Mouse (Mus musculus) spleen, embryonic (tissue): ENCODE data around the gene Fam19a5.

Experiments
- CTCF ChIA-PET: fragments of 350-600 bp; sonication (Branson Sonifier 250); formaldehyde crosslinking; loops from one replicate; lab custom pipeline; 2022; lab: Charles Lee

The Fam19a5 gene

DNA sequence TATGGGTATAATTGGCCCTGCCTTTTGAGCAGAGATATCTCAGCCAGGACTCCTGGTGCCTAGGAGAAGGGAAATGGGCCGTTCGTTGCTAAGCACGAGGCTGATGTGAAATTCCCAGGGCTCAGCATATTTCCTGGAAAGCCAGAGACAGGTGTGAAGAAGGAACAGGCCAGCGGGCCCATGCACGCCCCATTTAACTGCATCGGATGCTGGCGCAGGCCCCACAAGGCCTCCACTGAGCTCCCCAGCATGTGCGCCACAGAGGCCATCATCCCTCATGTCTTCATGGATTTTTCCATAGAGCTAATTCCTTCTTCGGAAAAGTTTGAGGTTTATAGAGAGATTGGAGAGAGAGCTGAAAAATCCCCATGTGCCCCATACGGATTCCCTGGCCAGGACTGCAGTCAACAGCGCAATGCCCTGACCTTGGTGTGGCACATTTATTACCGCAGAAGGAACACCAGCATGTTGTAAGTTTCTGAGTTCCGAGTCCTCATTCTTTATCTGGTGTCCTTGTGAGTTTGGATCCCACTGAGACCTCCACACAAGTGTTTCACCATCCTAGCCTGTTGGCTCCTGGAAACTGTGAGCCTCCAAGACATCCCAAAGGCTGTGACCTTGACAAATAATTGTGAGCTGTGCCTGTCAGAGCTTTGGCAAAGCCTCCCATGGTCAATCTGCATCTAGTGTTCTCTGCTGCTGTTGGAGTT, 122.1 kb downstream of the Fam19a5 start:
- CTCF ChIA-PET, result no interaction called here

DNA sequence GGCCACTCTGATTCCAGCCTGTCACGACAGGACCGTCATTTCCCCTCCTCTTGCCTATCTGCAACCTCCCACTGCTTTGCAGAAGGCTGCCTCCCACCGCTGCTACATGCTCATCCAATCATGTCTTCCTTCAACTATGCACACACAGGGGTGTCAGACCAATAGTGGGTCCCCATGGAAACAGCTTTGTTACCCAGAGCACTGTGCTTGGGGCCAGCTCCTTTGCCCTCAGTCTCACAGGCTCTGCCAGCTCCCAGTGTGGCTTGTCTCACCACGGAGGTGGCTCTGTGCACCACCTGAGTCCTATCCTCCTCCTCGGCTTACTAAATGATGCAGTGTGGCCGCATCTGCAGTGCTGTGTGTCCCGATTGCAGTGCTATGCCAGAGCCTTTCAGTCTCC, 123.3 kb downstream of the Fam19a5 start:
- CTCF ChIA-PET, result no interaction called here

DNA sequence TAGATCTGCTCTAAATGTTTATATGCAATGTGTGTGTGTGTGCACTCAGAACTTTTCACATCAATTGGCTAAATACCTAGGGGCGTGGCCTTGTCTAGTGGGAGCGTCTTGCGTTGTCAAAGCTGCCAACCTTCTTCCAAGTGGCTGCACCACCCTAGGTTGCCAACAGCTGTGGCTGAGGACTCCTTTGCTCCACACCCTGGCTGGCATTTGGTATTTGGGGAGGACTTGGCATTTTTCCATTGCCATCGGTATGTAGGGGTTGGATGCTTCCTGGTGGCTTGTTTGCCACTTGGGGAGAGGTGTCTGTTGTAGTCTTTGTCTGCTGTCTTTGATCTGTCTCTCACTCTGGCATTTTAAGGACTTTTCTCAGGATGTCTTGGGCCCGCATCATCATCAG, 124.0 kb downstream of the Fam19a5 start:
- CTCF ChIA-PET, result no interaction called here

DNA sequence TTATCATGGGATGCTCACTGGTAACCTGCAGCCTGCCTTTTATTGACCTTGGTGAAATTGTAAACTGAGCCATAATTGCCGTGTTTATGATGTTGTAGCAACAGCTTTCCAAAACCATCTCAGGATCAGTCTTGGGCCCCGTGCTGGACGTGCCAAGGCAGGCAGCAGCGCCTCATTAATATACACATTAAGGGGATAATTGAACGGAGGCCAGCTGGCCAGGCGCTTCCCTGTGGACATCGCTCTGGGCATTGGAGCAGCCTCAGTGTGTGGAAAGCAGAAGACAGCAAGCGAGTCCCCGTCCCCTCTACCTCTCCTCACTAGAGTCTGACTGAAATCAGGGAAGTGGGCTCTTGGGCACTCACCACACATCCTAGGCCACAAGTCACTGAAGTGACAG, 127.8 kb downstream of the Fam19a5 start:
- CTCF ChIA-PET, result no interaction called here

DNA sequence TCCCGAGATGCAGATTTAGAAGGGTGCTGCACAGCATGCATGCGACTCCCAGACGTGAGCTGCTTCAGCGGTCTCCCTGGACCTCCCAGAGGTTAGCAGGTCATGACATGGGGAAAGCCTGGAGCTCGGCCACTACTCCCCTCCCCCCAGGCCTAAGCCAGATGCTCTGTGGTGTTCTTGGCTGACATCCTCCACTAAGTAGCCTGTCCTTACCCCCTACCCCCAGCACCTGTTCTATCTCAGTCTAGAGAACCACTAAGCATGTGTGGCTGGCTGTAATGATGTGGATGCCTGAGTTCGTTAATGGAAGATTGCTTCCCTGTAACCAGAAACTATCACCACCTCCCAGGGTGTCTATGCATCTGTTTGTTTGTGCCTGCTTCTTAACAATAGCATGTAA, 134.6 kb downstream of the Fam19a5 start:
- CTCF ChIA-PET, result no interaction called here

DNA sequence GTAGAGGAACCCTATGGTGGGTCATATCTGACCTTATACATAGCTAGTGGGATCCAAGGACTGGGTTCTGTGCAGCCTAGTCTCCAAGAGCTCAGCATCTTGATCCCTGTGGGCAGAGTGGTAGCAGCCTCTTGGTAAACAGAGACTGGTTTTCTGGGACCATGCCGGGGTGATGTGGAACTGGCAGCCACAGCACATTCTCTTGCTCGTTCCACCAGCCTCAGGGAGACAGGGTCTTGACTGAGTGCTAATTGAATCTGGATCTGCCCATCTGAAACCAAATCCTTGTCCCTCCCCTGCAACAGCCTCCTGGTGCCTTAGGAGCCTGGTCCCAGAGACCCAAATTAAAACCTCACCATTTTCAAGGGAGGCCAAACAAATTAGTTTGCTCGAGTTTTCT, 138.3 kb downstream of the Fam19a5 start:
- CTCF ChIA-PET, result no interaction called here

DNA sequence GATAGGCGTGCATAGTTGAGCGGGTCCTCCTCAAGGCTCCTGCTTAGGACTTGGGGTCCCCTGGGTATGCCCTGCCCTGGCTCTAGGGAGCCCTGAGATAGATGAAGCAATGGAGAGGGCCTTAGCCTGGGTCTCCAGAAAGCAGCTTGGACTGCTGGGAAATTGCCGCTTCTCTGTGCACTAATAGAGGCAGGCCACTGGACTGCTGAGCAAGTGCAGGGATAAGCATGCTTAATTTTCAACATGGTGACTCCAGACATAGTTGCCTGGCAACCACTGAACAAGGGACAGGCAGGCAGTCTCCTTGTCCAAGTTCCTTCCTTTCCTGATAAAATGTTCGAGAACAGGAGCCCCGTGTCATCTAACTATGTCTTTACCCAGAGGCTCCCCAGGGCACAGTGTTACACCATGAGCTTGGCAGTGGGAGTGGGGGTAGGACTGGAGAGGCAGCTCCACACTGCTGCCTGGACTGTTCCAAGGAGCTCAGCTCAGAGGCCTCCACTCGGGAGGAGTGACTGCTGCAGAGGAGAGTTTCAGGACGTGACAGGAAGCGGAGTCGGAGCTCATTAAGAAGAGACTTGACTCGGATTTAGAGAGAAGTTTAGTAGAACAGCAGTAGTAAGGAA, 142.4 kb downstream of the Fam19a5 start:
- CTCF ChIA-PET, result no interaction called here

DNA sequence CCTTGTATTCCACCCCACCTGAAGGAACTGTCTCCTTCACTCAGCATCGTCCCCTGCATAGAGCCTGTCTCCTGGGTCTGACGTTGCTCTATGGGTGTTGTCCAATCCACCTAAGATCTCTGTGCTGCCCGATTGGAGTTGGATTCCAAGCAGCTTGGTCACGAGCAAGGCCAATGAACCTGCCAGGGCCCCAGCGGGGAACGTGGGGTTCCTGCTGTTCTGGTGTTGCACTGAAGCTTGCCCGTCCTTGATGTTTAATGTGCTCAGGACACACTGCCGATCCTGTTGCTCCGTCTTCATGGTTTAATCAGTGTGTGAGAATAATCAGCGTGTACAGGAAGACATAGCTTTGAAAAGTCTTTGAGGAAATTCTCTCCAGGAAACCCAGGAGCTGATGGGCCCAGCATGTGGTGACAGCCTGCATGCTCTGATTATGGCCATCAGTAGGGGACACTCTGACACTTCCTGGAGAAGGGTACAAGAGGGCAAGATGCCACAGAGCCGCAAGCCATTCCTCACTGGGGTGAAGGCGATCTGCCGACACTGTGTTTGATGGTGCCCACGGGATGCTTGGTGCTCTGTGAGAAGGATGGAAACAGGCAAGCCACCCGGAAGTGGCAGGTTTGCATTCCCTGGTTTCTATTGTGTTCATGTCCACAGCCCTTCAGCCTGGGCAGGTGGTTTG, 147.3 kb downstream of the Fam19a5 start:
- CTCF ChIA-PET, result no interaction called here

DNA sequence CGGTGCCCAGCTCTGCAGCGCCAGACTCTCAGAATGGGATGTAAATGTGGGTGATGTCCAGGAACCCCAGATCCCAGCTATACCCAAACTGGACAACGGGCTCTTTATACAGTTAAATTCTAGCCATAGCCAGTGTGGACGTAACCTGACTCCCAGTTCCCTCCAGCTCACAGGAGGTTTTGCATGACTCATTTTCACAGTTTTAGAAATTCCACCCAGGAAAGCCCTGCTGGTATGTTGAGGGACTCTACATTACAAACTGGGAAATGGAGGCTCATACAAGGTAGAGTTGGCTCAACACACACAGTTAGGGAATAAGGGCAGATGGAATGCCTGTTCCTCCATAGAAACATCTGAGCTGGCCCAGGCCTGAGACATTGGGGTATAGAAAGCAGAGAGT, 147.9 kb downstream of the Fam19a5 start:
- CTCF ChIA-PET, result no interaction called here

DNA sequence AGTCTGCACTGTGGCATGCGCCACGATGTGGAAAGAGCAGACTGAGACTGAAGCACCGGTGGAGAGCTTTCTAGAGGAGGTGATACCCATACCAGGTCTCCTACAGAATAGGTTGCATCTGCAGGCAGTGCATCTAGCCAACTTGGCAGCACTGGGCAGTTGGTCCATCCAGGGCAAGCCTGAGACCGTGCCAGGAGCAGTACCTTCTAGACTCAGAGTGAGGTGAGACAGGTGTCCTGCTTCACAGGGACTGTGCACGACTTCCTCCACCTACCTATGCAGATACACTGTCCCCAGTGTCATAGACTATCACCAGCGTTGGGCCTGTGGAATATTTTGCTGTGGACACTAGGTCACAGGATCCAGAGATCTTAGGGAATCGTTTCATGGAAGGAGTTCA, 148.3 kb downstream of the Fam19a5 start:
- CTCF ChIA-PET, result no interaction called here

DNA sequence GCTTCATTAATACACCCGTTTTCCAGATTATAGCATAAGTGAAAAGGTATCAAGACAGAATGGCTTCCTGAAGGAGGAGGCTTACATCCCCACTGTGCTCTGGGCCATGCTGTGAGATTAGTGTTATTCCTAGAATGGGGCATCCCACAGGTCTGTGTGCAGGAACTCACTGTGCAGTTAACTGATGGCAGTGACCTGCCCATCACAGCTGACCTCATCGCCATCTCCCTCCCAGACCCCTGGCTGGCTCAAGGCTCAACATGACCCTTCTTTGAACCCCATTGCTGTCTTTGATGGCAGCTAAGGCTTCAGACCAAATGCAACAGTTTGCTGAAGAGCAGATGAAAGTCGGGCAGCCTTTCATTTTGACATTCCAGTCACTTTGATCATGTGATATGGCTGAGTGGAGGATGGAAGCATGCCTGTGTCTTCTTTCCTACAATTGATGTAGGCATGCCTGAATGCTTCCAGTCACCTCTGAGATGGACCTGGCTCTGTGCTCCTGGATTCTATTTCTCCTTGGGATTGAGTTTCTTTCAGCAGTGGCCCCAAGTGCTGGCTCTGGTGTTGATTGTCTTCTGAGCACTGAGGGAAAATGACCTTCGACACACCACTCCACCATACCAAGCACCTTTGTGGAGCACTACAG, 148.9 kb downstream of the Fam19a5 start:
- CTCF ChIA-PET, result no interaction called here

DNA sequence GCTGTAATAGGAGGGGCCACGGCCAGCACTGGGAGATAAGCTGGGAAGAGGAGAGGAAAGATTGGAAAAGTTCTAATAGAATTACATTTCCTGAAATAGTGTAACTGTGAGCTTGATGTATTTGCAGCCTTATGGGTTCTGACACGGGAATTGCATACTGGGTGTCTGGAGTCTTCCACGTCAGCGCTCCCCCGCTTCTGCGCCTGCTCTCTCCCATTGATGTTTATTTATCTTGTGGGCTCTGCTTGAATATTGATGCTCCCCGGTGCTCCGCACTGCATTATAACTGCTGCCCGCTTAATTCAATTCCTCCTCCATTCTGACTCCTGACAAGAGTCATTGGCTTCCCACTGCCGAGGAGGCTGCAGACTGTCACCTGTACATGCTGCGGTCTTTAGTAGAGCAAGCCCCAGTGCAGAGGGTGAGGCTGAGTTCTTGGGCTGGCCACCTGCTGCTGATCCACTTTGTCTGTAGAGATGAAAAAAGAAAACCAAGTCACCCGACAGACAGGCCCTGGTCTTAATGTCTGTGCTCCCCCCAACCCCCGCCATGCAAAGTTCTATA, 153.4 kb downstream of the Fam19a5 start:
- CTCF ChIA-PET, result no interaction called here

DNA sequence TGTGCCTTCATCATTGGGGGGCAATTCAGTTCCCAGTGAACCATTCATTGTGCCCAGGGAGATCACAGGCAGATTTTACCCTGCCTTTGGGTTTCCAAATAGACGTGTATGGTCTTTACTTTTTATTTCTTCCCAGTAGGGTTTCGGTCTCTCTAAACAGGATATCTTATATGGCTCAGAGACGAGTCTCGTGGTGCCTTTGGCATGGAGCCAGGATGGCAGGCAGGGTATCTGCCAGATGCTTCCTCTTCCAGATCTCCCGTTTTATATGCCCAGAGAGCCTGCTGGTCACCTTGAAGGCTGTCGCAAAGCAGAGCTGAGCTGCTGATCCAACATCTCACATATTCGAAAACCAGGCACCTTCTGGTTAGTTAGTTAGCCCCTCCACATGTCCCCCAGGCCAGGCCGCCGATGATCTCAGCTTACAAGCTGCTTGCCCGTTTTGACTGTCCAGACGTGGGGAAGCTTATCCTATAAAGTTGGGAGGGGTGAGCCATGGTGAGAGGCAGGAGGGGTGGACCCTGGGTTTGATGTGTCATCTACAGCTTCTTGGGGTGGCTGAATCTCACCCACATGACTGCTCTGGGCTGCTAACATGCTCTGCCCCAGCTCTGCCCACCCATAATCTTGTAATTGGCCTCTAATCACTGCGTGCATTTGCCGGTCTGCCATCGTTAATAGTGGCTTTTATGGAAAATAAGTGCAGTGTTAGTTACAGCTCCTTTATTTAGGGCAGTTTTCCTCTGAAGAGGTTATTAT, 154.6 kb downstream of the Fam19a5 start:
- CTCF ChIA-PET, result no interaction called here

DNA sequence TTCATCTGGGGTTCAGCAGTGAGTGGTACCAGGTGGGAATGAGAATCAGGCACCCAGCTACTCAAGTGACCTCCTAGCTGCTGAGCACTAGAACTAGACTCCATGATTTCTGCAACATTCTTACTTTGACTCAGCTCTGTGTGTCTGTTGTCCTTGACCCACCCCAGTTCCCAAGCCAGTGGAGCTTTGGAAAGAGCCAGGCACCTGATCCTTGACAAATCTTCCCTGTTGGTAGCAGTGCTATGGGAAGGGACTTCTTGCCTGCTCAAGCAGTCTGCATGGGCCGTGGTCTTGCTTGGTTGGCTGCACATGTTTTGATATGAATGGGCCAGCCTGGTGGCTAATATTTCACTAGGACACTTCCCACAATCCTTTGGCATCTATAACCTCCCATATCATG, 158.7 kb downstream of the Fam19a5 start:
- CTCF ChIA-PET, result no interaction called here

DNA sequence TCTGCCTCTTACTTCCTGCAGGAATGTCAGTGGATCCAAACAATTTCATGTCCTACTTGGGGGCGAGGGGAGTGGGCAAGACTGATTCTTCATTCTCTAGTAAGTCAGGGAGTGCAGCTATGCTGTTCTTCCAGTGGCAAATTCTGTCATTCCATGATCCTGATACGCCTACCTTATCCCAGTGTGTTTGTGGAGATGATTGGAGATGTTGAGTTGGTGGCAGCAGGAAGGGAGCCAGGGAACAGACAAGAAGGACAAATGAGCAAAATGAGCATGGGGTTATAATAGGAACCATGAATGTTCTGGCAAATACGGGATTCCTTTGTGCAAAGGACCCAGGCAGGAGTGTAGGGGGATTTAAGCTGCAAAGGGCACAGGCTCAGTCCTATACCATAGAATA, 159.2 kb downstream of the Fam19a5 start:
- CTCF ChIA-PET, result no interaction called here

DNA sequence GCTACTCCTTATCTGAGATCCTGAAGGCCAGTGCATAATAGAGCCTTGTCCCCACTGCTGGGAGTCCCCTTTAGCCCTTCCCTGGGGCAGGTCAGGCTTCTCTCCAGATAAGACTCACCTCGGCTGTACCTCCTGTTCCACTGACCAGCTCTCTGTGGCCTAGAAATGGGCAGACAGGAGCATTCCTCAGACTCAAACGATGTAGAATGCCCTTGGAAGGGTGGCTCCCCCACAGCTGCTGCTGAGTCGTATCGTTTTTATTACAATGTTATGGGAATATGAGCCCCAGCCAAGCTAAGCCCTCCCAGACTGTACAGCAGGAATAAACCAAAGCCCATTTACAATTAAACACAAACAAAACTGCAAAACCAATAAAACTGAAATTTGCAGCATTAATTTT, 167.7 kb downstream of the Fam19a5 start:
- CTCF ChIA-PET, result no interaction called here

DNA sequence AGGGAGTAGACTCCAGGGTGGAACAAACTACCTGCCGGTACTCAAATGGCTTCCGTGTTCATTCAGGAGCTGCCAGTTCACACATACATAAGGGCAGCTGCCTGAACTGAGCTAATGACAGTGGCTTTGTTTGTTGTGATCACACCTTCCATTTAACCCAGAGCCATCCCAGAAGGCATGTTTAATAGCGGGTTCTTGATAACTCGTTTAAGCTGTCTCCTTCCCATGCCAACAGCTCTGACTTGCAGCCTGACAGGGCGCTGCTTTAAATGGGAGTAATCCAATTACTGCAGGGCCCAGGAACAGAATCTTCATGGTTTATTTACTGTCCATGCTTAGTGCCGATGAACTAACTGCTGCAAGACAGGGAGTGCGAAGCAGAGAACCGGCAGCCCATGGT, 168.1 kb downstream of the Fam19a5 start:
- CTCF ChIA-PET, result no interaction called here

DNA sequence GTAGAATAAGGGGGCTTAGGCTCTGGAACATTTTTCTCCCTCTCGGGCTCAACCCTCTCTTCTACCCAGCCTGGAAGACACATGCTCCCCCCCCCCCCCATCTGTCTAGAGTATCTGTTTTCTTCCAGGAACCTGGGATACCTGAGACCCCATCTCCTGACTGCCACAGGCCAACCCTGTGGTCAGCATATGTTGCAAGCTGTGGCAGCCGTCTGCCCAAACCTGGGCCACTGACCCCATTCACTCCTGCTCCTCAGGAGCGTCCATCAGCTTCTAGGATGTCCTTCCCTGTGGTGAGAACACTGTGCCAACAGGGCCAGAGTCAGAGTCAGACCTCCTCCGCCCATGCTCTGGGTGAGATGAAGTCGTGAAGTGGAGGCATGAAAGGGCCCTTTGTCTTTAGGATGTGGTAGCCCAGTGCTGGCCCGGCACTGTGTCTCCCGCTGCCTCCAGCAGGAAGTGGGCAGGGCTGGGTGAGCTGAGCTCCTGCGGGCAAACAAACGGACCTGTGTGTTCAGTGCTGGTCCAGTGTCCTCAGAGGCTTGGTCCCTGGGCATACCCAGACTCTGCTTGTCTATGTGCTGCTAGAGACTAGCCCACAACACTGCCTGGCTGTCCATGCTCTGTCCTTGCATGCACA, 171.1 kb downstream of the Fam19a5 start:
- CTCF ChIA-PET, result no interaction called here

DNA sequence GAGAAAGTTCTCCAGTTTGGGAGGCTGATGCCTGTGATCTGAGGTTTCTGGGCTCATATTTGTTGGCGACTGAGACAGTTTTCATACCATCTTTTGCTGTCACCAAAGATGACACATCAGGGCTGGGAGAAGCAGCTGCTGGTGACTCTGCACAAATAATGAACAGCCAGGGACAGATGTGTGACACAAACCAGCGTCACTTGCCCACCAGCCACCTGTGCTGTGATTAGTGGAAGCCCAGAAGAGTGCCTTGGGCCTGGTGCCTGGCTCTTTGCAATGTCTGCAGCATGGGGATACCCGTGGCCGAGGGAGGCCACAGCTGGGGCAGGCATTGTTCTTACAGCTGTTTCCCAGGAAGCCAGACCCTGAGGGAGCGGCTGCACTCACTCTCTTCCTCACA, 173.0 kb downstream of the Fam19a5 start:
- CTCF ChIA-PET, result no interaction called here

DNA sequence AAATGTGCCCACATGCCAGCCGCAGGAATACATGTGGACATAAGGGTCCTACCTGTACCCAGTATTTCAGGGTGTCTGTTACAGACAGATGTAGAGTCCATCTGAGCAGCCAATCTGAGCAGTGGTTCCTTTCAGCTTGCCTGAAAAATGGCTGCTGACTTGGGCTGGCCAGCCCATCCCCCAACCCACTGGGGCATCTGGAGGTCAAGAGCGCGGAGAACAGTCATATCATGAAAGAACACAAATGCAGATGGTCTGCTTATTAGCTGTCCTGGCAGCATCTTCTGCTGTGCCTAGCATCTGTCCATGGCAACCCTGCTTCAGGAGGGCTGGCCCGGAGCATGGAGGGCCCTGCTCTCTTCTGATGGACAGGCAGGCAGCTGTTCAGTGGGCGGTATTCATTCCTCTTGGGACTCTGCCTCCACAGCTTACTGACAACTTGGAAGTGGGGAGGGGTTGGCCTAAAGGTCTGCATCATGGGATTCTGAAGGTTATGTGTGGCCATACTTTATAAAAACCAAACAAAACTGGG, 179.4 kb downstream of the Fam19a5 start:
- CTCF ChIA-PET, result no interaction called here
